Mouse (Mus musculus): Measurements from ENCODE around the gene Srm. TPM values are rescaled to one million over a fixed set of nuclear protein-coding genes. Genes with fewer than 3 reads are reported as not detected.

Srm gene
- total RNA-seq, 1 experiment from 2014 or later, result 2.8 TPM

DNA sequence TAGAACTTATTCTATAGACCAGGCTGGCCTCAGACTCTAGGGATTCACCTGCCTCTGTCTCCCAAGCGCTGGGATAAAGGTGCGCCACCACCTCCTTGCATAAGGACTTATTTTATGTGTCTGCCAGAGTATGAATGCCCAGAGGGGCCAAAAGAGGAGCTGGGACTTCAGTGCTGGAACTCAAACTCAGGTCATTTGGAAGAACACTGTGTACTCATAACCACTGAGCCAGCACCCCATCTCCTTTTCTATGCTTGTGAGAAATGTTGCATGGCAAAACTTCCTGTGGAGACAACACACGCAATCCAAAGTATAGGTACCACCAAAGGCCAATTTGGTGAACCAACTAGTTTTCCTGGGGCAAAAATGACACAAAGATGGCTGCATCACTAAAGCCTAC lies 5.4 kb downstream of the Srm start:
- ATAC-seq (replicated peaks; ENCODE audit: insufficient number of reproducible peaks, low FRiP score, low TSS enrichment, poor library complexity, severe bottlenecking), result no peak

DNA sequence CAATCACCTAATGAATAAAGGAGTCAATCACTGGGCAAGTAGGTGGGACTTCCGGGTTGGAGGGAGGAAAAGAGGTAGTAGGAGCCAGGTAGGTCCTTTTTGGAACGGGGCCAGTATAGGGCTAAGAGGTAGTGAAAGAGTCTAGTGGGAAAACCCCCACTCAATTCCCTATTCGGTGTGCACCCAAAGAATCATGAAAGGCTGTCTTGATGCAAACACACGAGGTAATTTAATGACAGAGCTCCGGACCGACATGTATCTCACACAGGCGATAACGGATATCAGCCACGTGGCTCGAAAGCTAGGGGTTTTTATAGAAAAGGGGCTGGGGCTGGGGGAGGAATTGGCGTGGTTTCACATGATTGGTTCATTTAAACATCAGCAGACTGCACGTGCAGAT lies 7.5 kb downstream of the Srm start:
- ATAC-seq (replicated peaks; ENCODE audit: insufficient number of reproducible peaks, low FRiP score, low TSS enrichment, poor library complexity, severe bottlenecking), result no peak

DNA sequence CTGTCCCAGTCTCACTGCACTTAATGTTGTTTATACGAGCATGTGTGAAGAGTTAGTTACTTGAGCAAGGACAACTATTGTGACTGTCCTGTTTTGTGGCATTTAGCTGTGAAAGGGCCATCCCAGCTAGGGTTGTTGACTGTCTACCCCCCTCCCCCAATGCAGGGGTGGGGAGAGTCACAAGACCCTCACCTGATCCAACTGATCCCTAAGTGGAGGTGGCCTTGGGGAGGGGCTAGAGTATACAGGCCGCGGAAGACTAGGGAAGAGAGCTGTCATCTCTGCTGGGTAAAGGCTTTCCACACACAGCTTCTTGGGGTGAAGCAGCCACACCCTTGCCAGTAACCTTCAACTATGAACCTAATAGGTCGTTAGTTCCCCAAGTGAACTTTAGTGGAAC lies 9.0 kb downstream of the Srm start:
- no peak for ATAC-seq (replicated peaks; ENCODE audit: insufficient number of reproducible peaks, low FRiP score, low TSS enrichment, poor library complexity, severe bottlenecking)

DNA sequence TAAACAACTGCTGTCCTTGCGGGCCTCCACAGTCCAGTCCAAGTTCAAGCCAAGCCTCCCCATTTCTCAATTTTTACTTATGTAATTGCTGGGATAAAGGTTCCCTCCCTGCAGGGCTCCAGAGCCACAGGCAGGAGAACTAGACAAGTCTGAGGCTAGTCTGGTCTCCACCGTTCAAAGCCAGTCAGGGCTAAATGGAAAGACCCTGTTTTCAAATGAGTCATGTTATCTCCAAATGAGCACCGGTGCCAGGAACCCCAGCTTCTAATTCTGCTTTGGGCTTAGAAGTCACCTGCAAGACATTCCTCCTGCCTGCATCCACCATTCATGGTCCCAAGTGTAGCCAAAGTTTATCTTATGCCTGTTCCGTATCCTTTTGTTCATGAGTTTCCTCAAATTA lies 10.6 kb downstream of the Srm start:
- ATAC-seq (replicated peaks; ENCODE audit: insufficient number of reproducible peaks, low FRiP score, low TSS enrichment, poor library complexity, severe bottlenecking), result no peak

DNA sequence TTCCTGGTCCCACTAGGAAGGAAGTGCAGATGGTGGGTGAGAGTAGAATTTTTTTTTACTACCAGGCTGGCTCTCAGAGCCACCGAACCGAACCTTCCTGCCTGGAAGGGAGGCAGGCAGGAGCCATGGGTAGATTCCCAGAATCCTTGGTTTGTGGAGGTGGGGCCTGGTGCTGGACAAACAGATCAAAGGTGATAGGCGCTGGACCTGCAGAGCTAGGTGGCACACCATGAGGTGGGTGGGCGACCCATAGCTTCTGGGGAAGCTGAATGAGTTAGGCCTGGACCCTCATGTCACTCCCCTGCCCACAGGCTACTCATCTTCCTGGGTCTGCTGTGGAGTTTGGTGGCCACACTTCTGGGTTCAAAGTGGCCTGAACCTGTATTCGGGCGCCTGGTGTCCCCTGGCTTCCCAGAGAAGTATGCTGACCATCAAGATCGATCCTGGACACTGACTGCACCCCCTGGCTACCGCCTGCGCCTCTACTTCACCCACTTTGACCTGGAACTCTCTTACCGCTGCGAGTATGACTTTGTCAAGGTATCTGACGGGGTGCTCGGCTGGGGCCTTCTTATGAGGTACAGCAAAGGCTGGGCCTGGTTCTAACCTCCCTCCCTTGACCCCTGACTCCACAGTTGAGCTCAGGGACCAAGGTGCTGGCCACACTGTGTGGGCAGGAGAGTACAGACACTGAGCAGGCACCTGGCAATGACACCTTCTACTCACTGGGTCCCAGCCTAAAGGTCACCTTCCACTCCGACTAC lies 11.2 kb downstream of the Srm start, which contains the start of gene Masp2:
TSS of gene Masp2 (plus strand) at position 198 of the 764 bp plus-strand sequence.
- no peak for ATAC-seq (replicated peaks; ENCODE audit: insufficient number of reproducible peaks, low FRiP score, low TSS enrichment, poor library complexity, severe bottlenecking)

DNA sequence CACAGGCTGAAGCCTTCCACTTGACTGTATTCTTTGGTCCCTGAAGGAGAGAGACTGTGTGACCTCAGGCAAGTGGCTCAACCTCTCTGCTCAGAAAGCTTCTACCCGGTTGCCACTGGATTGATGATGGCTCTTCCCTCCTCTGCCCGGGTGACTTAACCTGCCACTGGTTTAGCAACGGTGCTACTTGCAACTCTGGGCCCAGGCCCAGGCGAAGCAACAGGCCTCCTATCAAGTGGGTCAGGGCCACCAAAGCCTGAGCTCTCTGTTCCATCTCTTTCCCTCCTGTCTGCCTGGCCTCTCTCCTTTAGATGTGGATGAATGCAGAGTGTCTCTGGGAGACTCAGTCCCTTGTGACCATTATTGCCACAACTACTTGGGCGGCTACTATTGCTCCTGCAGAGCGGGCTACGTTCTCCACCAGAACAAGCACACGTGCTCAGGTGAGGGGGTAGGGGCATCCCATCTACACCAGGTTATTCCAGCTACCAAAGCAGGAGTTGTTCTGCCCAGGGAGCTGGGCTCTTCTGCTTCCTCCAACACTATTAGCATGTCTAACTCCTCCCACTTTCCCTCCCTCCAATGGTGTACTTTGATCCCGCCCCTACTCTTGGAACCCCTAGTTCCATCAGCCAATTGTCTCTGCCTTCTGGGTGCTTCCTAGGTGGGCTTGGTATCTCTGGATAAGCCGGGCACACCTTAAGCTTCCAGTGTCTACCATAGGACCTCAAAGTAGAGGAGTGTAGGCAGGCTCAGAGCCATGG lies 12.3 kb downstream of the Srm start:
- no peak for ATAC-seq (replicated peaks; ENCODE audit: insufficient number of reproducible peaks, low FRiP score, low TSS enrichment, poor library complexity, severe bottlenecking)

DNA sequence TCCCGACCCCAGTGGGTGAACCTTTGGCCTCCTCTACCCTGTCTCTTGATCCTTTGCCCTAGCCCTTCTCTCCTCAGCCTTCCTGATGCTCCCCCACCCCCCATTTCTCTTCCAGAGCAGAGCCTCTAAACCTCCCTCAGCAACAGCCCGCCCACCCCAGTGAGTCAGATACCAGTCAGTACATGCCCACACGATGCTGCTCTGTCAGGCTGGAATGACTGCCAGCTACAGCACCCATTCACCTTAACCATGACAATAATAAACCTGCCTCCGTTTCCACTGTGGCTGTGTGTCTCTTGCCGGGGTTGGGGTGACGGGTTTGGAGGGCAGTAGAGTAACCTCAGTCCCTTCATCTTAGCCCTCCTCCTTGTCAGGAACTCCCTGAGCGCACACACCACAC lies 12.8 kb downstream of the Srm start:
- no peak for ATAC-seq (replicated peaks; ENCODE audit: insufficient number of reproducible peaks, low FRiP score, low TSS enrichment, poor library complexity, severe bottlenecking)

DNA sequence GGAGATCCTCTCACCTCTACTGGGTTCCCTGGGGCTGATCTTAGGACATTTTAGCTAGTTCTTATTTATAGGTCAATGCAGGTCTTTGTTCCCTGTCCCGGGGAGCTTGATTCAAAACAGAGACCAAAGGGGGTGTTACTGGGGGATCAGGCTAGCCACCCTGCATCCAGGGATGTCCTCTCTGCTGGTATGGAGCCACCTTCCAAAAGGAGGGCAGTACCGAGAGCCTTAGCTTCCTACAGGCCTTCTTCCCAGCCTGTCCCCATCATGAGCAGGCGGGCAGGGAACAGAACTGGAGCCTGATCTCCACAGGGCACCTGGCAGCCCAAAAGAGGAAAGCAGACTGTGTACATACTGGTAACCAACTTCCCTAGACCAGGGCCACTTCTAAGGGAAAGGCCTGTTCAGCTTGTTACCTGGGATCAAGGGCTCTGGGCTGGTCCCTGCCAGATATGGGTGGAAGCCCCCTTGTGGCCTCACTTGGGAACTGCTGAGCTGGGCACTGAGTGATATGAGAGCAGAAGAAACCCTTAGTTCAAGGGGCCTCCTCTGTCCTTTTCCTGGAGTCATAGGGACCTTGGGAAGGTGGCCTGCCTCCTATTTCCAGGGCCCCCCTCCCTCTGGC lies 13.3 kb downstream of the Srm start:
- ATAC-seq (replicated peaks; ENCODE audit: insufficient number of reproducible peaks, low FRiP score, low TSS enrichment, poor library complexity, severe bottlenecking), result peak; percentile 41; the same call in 1 of the 2 replicates

DNA sequence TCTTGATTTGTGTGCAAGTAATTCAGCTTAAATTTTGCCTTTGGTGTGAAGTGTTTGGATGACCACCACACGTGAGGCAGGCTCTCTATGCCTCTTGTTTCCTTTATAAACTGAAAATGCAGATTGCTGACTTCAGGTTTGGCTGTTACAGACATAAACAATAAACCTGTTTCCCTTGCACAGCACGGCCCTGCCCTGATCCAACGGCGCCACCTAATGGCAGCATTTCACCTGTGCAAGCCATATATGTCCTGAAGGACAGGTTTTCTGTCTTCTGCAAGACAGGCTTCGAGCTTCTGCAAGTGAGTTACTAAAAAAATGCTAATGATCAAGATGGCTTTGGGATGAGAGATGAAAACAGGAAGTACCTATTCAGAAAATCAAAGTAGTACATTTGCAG lies 16.5 kb downstream of the Srm start:
- ATAC-seq (replicated peaks; ENCODE audit: insufficient number of reproducible peaks, low FRiP score, low TSS enrichment, poor library complexity, severe bottlenecking), result peak; percentile 69; the same call in 1 of the 2 replicates

DNA sequence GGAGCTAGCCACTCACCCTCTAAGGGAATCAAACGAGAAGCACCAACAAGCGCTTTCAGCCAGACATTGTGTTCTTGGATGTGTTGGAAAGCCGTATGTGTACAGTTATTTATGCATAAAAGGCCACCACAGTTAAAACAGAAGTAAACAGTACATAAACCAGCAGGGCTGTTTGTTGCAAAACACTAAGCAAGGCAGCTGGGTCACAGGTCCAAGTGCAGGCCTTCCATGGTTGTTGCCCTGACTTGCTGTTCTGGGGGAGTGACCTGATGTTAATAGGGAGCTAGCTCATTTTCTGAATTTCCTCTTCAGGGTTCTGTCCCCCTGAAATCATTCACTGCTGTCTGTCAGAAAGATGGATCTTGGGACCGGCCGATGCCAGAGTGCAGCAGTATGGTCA lies 18.5 kb downstream of the Srm start:
- ATAC-seq (replicated peaks; ENCODE audit: insufficient number of reproducible peaks, low FRiP score, low TSS enrichment, poor library complexity, severe bottlenecking), result no peak

DNA sequence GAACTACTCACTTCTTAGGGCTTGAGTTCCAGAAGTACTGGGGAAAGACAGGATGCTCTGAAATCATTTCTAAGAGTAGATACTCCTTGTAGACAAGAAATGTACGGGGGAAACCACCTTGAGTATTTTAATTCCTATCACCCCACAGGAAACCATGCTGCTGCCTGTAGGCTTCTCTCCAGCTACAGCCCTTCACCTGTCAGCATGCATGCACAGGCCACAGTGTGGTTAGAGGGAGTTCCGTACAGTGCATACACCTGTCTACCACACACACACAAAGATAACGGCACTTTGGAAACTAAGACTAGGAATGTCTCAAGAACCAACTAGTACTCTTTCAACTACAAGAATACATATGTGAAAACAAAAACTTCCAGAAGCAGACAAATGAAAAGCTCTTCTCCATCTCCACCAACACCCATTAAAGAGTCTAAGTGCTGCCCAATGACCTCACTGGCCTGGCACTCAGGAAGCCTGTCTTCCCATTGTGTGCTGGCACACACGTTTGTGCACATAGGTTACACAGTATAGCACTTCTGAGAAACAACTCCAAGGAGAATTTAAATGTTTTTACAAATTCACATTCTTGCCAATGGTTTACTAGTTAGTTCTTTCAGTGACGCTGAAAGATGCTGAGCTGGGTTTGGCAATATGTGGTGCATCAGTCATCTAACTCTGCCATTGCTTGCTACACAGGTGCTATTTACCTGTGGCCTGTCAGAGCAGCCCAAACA lies 19.5 kb downstream of the Srm start:
- ATAC-seq (replicated peaks; ENCODE audit: insufficient number of reproducible peaks, low FRiP score, low TSS enrichment, poor library complexity, severe bottlenecking), result no peak

DNA sequence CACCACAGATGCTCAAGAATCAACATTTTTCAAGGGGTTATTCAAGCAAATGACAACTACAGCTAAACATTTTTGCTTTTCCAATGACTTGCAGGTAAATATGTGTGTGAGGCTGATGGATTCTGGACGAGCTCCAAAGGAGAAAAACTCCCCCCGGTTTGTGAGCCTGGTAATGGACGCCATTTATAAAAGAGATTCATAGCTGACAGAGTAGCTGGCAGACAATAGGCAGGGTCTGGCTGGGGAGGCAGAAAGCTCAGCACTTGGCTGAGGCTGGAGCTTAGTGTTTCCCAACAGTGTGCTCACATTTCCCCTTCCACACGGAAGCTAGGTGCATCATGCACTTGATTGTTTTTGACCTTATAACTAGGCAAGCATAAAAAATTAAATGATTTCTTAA lies 21.3 kb downstream of the Srm start:
- ATAC-seq (replicated peaks; ENCODE audit: insufficient number of reproducible peaks, low FRiP score, low TSS enrichment, poor library complexity, severe bottlenecking), result no peak

DNA sequence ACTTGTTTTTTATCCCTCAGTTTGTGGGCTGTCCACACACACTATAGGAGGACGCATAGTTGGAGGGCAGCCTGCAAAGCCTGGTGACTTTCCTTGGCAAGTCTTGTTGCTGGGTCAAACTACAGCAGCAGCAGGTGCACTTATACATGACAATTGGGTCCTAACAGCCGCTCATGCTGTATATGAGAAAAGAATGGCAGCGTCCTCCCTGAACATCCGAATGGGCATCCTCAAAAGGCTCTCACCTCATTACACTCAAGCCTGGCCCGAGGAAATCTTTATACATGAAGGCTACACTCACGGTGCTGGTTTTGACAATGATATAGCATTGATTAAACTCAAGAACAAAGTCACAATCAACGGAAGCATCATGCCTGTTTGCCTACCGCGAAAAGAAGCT lies 22.4 kb downstream of the Srm start:
- no peak for ATAC-seq (replicated peaks; ENCODE audit: insufficient number of reproducible peaks, low FRiP score, low TSS enrichment, poor library complexity, severe bottlenecking)

DNA sequence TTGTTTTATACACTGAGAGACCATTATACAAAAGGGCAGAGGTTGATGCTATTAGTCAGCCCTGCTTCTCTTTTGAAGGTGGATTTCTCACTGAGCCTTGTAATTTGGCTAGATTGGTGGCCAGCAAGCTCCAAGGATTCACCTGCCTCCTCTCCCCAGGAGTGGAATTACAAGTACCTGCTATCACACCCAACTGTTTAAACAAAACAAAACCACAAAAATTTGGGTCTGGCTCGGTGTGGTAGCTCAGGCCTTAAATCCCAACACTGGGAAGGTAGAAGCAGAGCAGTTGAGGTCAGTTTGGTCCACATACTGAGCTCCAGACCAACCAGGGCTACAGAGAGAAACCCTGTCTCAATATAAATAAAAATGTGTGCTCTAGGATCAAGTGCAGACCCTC lies 28.5 kb downstream of the Srm start:
- no peak for ATAC-seq (replicated peaks; ENCODE audit: insufficient number of reproducible peaks, low FRiP score, low TSS enrichment, poor library complexity, severe bottlenecking)

DNA sequence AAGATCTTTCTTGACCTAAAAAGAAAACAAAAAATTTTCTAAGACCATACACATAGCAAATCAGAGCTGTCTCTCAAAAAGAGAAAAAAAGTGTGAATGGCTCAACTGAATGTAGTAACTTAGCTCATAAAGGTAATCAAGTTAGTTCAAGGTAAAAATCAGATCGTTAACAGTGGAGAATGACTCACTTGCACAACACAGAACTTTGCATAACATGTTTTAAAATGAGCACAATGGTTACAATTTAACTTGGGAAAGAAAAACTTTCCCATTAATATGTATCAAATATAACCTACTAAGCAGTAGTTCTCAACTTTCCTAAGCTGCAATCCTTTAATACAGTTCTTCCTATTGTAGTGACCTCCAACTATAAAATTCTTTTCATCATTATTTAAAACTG lies 29.4 kb downstream of the Srm start:
- ATAC-seq (replicated peaks; ENCODE audit: insufficient number of reproducible peaks, low FRiP score, low TSS enrichment, poor library complexity, severe bottlenecking), result no peak

DNA sequence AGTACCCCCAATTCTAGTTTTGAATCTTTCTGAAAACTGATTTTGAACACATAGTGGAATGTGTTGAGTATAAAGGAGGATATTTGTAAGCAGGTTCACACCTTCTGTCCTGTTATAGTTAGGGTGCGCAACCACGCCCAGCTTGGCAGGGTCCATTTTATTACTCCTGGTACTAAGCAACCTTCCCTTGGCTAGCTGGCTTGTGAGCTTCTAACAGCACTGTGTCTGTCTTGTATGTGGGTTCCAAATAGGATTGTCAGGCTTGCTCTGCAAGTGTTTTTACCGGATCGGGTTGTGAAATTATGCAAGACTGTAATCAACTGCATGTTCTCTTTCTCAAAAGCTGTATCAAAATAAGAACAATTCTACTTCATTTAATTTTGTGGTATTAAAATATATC lies 31.2 kb downstream of the Srm start:
- no peak for ATAC-seq (replicated peaks; ENCODE audit: insufficient number of reproducible peaks, low FRiP score, low TSS enrichment, poor library complexity, severe bottlenecking)

DNA sequence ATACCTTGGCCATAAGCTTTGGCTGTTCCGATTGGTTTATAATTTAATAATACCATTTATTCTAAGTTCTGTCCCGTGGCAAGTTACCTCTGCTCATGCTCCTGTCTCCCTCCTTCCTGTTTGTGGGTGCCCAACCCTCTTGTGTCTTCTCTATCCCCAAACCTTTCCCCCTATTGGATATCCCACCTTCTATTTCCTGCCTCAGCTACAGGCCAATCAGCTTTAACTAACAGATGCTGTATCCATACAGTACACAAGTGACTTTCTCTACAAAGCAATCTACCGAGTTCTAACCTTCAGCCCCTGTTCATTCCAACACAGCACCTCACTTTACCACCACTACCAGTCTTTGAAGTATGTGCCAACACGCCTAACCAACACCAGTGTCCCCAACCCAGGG lies 32.3 kb downstream of the Srm start:
- no peak for ATAC-seq (replicated peaks; ENCODE audit: insufficient number of reproducible peaks, low FRiP score, low TSS enrichment, poor library complexity, severe bottlenecking)

DNA sequence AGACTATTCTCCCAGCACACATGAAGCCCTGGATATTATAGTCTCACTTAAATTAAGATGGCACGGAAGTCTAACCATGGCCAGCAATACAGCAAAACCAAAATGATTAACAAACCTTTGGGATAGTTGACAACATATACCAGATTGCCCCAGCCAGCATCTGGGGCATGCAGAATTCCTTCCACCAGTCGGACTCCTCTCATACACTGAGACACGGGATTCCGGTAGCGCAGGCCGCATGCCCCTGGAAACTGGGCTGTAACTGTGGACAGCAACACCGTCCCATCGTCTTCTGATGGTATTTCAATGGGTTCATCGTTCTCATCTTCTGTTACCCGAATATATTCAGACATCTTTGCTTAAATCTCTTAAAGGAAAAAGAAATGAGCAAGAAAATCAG lies 33.7 kb downstream of the Srm start:
- ATAC-seq (replicated peaks; ENCODE audit: insufficient number of reproducible peaks, low FRiP score, low TSS enrichment, poor library complexity, severe bottlenecking), result no peak
